Comparison of ENCODE assay signal across 8 mouse cellular contexts in the genomic region with DNA sequence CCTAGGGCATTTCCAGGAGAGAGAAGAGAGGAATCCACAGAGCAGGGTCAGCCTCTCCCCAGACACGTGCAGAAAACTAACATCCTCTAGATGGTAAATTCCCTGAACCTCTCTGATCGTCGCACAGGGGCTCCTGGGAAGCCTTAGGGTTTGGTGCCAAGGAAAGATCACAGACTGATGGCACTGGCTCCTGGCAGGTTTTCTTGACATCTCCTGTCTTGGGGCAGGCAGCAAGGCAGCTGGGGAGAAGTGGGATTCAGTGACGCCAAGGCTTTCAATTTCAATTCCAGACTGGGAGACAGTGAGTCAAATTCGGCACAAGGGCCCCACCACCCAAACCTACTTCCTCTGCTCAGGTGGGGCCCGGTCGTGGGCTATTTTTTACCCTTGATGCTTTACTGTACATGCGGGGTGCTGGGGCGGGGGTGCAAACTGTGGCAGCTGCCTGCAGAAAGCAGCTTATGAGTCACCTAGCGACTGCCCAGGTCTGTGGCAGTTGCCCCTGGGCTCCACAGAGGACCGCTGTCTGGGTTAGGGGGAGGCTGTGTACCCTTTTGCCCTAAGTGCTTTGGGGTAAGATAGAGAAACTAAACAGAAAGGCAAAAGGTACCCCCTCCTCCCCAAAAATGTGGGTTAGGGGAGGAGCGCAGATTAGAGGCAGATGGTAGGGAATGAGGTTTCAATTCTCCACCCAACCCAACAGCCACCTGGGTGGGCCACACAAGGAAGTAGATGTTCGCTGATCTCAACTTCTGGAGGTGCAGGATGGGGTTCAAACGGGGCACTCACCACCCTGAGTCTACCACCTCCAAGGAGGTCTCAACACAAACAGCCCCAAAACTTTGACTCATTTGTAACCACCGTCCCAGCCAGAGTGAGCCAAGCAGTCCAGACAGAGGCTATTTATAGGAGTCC. TPM values are rescaled to one million over a fixed set of nuclear protein-coding genes. Genes with fewer than 3 reads are reported as not detected.
DNase-seq lines count a peak whose midpoint lies in the region; ATAC-seq and TF ChIP-seq lines count a peak whose summit lies in the region.

No protein-coding gene starts in this region.

- H3K4me1 ChIP-seq in cerebellum, adult 2 months (ENCODE audit: control insufficient read depth, insufficient read depth, low read length): no peaks in the 10 kb centered on the region
- H3K4me1 ChIP-seq in forebrain, embryonic 12.5 days: peaks cover 61% of the 10 kb centered on the region
- peaks cover 31% of the 10 kb centered on the region for H3K4me1 ChIP-seq in limb, embryonic 11.5 days (ENCODE audit: control insufficient read depth, insufficient read depth, low read length)
- H3K4me1 ChIP-seq in neural tube, embryonic 14.5 days (ENCODE audit: control insufficient read depth, insufficient read depth, low read length): peaks cover 45% of the 10 kb centered on the region

- TF ChIP-seq POLR2A in cerebellum, adult 2 months (IDR thresholded peaks at IDR 0.05; ENCODE audit: borderline replicate concordance, insufficient read depth, low read length): no peak

- peak overlapping the region; percentile 35 for H3K4me3 ChIP-seq in cerebellum, adult 2 months (replicated peaks; ENCODE audit: insufficient read depth, low read depth, low read length)
- peak overlapping the region; percentile 95 for H3K4me3 ChIP-seq in forebrain, embryonic 12.5 days (replicated peaks)
- H3K4me3 ChIP-seq in limb, embryonic 11.5 days (ENCODE audit: low read depth, low read length): peak overlapping the region; percentile 83
- H3K4me3 ChIP-seq in neural tube, embryonic 14.5 days (ENCODE audit: low read depth, low read length): peak overlapping the region; percentile 99

- no peak overlapping the region for H3K27ac ChIP-seq in cerebellum, adult 2 months (ENCODE audit: insufficient read depth, low read length)
- H3K27ac ChIP-seq in forebrain, embryonic 12.5 days: peak overlapping the region; percentile 85; the same call in 1 of the 2 replicates
- no peak overlapping the region for H3K27ac ChIP-seq in limb, embryonic 11.5 days (replicated peaks; ENCODE audit: low read depth, low read length)
- no peak overlapping the region for H3K27ac ChIP-seq in neural tube, embryonic 14.5 days (ENCODE audit: low read depth, low read length)

- 14% methylated on average over 15 of the region's 15 CpGs for WGBS in cerebellum, adult 2 months
- WGBS in forebrain, embryonic 12.5 days: 17% methylated on average over 15 of the region's 15 CpGs
- 13% methylated on average over 15 of the region's 15 CpGs for WGBS in limb, embryonic 11.5 days
- 11% methylated on average over 15 of the region's 15 CpGs for WGBS in neural tube, embryonic 14.5 days

- peak overlapping the region; percentile 76 for H3K4me2 ChIP-seq in forebrain, embryonic 12.5 days
- H3K4me2 ChIP-seq in limb, embryonic 11.5 days (ENCODE audit: low read depth, severe bottlenecking): peak overlapping the region; percentile 79
- H3K4me2 ChIP-seq in neural tube, embryonic 14.5 days (ENCODE audit: low read depth, low read length): peak overlapping the region; percentile 78

- no peak for DNase-seq in cerebellum, adult 2 months
- DNase-seq in cerebellum, postnatal 36 days: no peak
- peak; percentile 46 to 49 for DNase-seq in B cell, adult 2 months
- DNase-seq in limb, embryonic 11.5 days (ENCODE audit: low spot score): no peak
- DNase-seq in c-Kit-positive CD71-positive TER-119-positive erythroid progenitor cells, embryonic 14.5 days (ENCODE audit: low spot score): no peak
- no peak for DNase-seq in cerebellum, adult 11 months

- TF ChIP-seq CTCF in cerebellum, adult 2 months (IDR thresholded peaks at IDR 0.05; ENCODE audit: borderline replicate concordance, insufficient read depth, low read depth, low read length): no peak

- H3K27me3 ChIP-seq in cerebellum, adult 2 months (ENCODE audit: control insufficient read depth, insufficient read depth, low read length): no peaks in the 10 kb centered on the region
- peaks cover 15% of the 10 kb centered on the region; the same call in 1 of the 2 replicates for H3K27me3 ChIP-seq in forebrain, embryonic 12.5 days
- 0 out of 2 replicates have a peak, but pooled peaks cover 5% of the 10 kb centered on the region for H3K27me3 ChIP-seq in limb, embryonic 11.5 days (ENCODE audit: control insufficient read depth, insufficient read depth, low read length)
- no peaks in the 10 kb centered on the region; the same call in 1 of the 2 replicates for H3K27me3 ChIP-seq in neural tube, embryonic 14.5 days (ENCODE audit: control insufficient read depth, insufficient read depth, low read length)

- H3K9ac ChIP-seq in forebrain, embryonic 12.5 days: peak overlapping the region; percentile 94
- peak overlapping the region; percentile 99 for H3K9ac ChIP-seq in limb, embryonic 11.5 days (ENCODE audit: low read length)
- H3K9ac ChIP-seq in neural tube, embryonic 14.5 days (replicated peaks; ENCODE audit: low read depth, low read length): peak overlapping the region; percentile 99

- no peak; the same call in 1 of the 2 replicates for ATAC-seq in forebrain, embryonic 12.5 days (ENCODE audit: low FRiP score)
- ATAC-seq in limb, embryonic 11.5 days (ENCODE audit: insufficient number of reproducible peaks, low FRiP score, low TSS enrichment, low read depth): no peak
- no peak; the same call in 1 of the 2 replicates for ATAC-seq in neural tube, embryonic 14.5 days (ENCODE audit: low read depth)

- no peaks in the 10 kb centered on the region for H3K9me3 ChIP-seq in forebrain, embryonic 12.5 days
- no peaks in the 10 kb centered on the region for H3K9me3 ChIP-seq in limb, embryonic 11.5 days (ENCODE audit: control insufficient read depth, low read length)
- H3K9me3 ChIP-seq in neural tube, embryonic 14.5 days (ENCODE audit: control insufficient read depth, low read length): no peaks in the 10 kb centered on the region

- H3K36me3 ChIP-seq in forebrain, embryonic 12.5 days (replicated peaks): no peaks in the 10 kb centered on the region
- H3K36me3 ChIP-seq in limb, embryonic 11.5 days (ENCODE audit: control insufficient read depth, insufficient read depth, low read length): no peaks in the 10 kb centered on the region
- H3K36me3 ChIP-seq in neural tube, embryonic 14.5 days (ENCODE audit: control insufficient read depth, insufficient read depth, low read length): no peaks in the 10 kb centered on the region

RNA-seq across cellular contexts. Expression of a gene that starts 1.6 kb away (rescaled TPM):
- 22.0 and 24.1 TPM in 2 replicates for polyA plus RNA-seq in cerebellum, adult 2 months (2012; rRNA removed)
- 3.7 and 4.7 TPM in 2 replicates for polyA plus RNA-seq in forebrain, embryonic 12.5 days (2016; fragmentation: Nextera tagmentation; extraction: Ambion mirVana)
- polyA plus RNA-seq in limb, embryonic 11.5 days (2014; fragmentation: Nextera tagmentation; extraction: Ambion mirVana): 2.5 and 2.6 TPM in 2 replicates
- polyA plus RNA-seq in neural tube, embryonic 14.5 days (2014; fragmentation: Nextera tagmentation; extraction: Ambion mirVana): 5.6 and 6.8 TPM in 2 replicates

RNA-seq across cellular contexts. Expression of a gene that starts 56.0 kb away (rescaled TPM):
- polyA plus RNA-seq in cerebellum, adult 2 months (2012; rRNA removed): 0.25 and 0.74 TPM in 2 replicates
- 0.34 TPM in 1 of 2 replicates, not detected in the other for polyA plus RNA-seq in forebrain, embryonic 12.5 days (2016; fragmentation: Nextera tagmentation; extraction: Ambion mirVana)
- polyA plus RNA-seq in limb, embryonic 11.5 days (2014; fragmentation: Nextera tagmentation; extraction: Ambion mirVana): not detected in 2 replicates
- polyA plus RNA-seq in neural tube, embryonic 14.5 days (2014; fragmentation: Nextera tagmentation; extraction: Ambion mirVana): 0.12 TPM in 1 of 2 replicates, not detected in the other

Comparison
In these comparisons a context has a peak if more than half of its experiments do, and no peak if none do; other contexts are left out.
1. DNase-seq: peak in B cell, adult 2 months (2 of 2); none in cerebellum, adult 2 months (0 of 2), cerebellum, postnatal 36 days (0 of 2), limb, embryonic 11.5 days (single experiment), c-Kit-positive CD71-positive TER-119-positive erythroid progenitor cells, embryonic 14.5 days (single experiment) and cerebellum, adult 11 months (single experiment).
2. H3K4me3 ChIP-seq: peak in every context shown above with its lines; median percentile 99 in neural tube, embryonic 14.5 days; 95 in forebrain, embryonic 12.5 days; 83 in limb, embryonic 11.5 days; 35 in cerebellum, adult 2 months.
3. Peak in every context shown above with its lines, with median percentiles within 50 percentile points of each other: H3K4me2 ChIP-seq and H3K9ac ChIP-seq.